Mouse (Mus musculus): ENCODE measurements around the gene Stk39. TPM values are rescaled to one million over a fixed set of nuclear protein-coding genes. Genes with fewer than 3 reads are reported as not detected.

The Stk39 gene
- polyA plus RNA-seq, 1 experiment from 2014 or later, result 45.1 TPM

DNA sequence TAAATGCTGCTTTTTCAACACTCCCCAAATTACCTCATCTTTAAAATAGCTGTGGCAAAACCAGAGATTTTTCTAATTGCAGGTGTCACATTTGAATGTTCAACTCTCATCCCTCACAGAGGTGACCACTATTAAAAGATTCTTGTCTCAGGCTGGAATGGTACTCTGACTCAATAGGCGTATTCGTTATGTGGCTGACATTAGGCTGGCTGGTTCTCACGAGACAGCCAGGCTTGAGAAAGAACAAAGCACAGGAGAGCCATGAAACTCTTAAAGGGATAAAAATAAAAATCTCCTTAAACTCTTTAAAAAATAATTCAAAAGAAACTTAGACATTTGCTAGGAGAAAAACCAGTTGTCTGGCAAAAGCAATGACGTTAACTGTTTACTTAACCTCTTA lies 853 bp upstream of the Stk39 start:
- no peak for ATAC-seq (replicated peaks; ENCODE audit: low FRiP score)
- Histone ChIP-seq H3K4me1 (replicated peaks; ENCODE audit: control insufficient read depth, insufficient read depth, low read length) (peaks cover 2% of the 10 kb centered on the region; the same call in 1 of the 2 replicates), H3K9ac (ENCODE audit: low read length) (no peak overlapping the region), H3K4me3 (ENCODE audit: low read depth, low read length) (no peak overlapping the region), H3K9me3 (ENCODE audit: control insufficient read depth, low read length) (no peaks in the 10 kb centered on the region), H3K27me3 (ENCODE audit: control insufficient read depth, insufficient read depth, low read length) (no peaks in the 10 kb centered on the region), H3K36me3 (ENCODE audit: control insufficient read depth, insufficient read depth, low read length) (no peaks in the 10 kb centered on the region), H3K27ac (ENCODE audit: low read depth, low read length) (no peak overlapping the region), H3K4me2 (ENCODE audit: low read depth, low read length, severe bottlenecking) (no peak overlapping the region; the same call in 1 of the 2 replicates)
- 27% methylated on average over 4 of the region's 4 CpGs for WGBS
- DNase-seq (ENCODE audit: low spot score), result no peak

DNA sequence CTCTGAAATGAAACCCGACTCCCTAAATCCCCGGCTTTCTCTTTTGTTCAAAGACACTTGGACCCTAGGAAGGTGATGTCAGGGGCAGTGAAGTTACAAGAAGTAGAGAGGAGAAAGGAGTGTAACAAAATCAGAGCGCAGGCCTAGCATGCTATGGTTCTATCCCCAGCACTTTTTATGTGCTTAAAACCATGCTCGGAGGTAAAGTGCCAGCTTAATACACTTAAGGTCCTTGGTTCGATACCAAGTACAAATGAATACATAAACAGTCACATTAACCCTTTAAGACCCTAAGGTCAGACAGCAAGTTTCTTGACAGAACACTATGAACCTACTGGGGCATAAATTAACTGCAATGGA lies 463 bp upstream of the Stk39 start:
- Histone ChIP-seq H3K36me3 (ENCODE audit: control insufficient read depth, insufficient read depth, low read length) (no peaks in the 10 kb centered on the region), H3K9me3 (ENCODE audit: control insufficient read depth, low read length) (no peaks in the 10 kb centered on the region), H3K4me3 (ENCODE audit: low read depth, low read length) (peak overlapping the region; percentile 95), H3K4me2 (ENCODE audit: low read depth, low read length, severe bottlenecking) (peak overlapping the region; percentile 90), H3K4me1 (replicated peaks; ENCODE audit: control insufficient read depth, insufficient read depth, low read length) (peaks cover 2% of the 10 kb centered on the region; the same call in 1 of the 2 replicates), H3K27me3 (ENCODE audit: control insufficient read depth, insufficient read depth, low read length) (no peaks in the 10 kb centered on the region), H3K27ac (ENCODE audit: low read depth, low read length) (no peak overlapping the region), H3K9ac (ENCODE audit: low read length) (peak overlapping the region; percentile 92)
- no peak for DNase-seq (ENCODE audit: low spot score)
- WGBS, result 1% methylated on average over 5 of the region's 5 CpGs
- peak; percentile 2; the same call in 1 of the 2 replicates for ATAC-seq (replicated peaks; ENCODE audit: low FRiP score)

DNA sequence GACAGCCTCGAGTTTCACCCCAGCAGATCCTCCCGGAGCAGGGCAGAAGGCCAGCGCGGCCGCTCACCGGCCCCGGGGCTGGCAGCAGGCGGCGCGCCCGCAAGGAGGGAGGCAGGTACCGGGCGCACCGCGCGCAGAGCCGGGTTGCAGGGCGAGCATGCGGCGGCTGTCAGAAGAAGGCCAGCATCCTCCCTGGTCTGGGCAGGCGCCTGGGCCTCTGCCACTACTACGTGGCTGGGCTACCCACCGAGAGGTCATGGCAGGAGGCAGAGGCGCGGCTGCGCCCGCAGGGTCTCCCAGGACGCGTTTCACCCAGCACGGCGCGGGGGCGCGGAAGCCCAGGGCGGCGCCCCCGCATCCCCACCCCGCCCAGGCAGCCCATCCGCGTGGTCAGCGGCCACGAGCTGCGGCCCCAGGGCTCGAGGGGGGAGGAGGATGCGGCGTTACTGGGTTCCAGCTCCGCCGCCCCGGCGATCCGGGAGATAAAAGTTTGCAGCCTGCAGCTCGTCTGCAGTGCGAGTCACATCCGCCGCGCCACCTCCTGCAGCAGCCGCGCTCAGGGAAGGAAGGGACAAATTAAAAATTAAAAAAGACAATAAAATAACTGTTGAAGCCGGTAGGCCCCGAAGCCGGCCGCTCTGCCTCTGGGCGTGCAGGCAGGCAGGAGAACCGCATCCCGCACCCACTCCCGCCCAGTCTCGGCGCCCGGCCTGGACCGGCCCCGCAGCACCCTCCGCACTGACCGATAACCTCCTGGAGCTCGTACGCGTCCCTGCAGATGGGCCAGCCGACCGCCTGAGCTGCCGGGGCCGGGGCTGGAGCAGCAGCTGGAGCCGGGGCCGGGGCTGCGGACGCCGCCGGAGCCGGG lies 943 bp downstream of the Stk39 start:
- H3K27ac ChIP-seq (ENCODE audit: low read depth, low read length), result peak overlapping the region; percentile 86
- H3K27me3 ChIP-seq (ENCODE audit: control insufficient read depth, insufficient read depth, low read length), result no peaks in the 10 kb centered on the region
- peak; percentile 76 for DNase-seq (ENCODE audit: low spot score)
- peak overlapping the region; percentile 90 for H3K4me2 ChIP-seq (ENCODE audit: low read depth, low read length, severe bottlenecking)
- H3K36me3 ChIP-seq (ENCODE audit: control insufficient read depth, insufficient read depth, low read length), result no peaks in the 10 kb centered on the region
- peak overlapping the region; percentile 95 for H3K4me3 ChIP-seq (ENCODE audit: low read depth, low read length)
- ATAC-seq (replicated peaks; ENCODE audit: low FRiP score), result peak; percentile 76
- H3K9ac ChIP-seq (ENCODE audit: low read length), result peak overlapping the region; percentile 92
- no peaks in the 10 kb centered on the region for H3K9me3 ChIP-seq (ENCODE audit: control insufficient read depth, low read length)
- WGBS, result under 1% methylated on average over 75 of the region's 87 CpGs
- peaks cover 2% of the 10 kb centered on the region; the same call in 1 of the 2 replicates for H3K4me1 ChIP-seq (replicated peaks; ENCODE audit: control insufficient read depth, insufficient read depth, low read length)

DNA sequence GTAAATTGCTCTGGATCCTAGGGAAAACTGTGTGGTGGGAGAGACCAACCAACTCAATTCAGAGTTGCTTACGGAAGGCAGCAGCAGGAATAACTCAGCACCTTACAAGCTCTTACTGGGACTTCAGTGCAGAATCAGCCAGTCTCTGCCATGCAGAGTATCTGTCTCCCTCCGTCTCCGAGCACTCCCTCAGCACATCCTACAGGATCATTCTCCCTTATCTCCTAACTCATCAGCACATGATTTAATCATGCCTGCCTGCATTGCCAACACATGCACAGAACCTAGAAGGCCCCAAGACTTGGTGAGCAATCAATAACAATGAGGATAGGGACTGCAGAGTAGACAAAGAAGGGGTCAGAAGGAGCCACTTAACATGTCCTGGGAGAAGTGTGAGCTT lies 2.6 kb downstream of the Stk39 start:
- peak overlapping the region; percentile 1; the same call in 1 of the 2 replicates for H3K4me3 ChIP-seq (ENCODE audit: low read depth, low read length)
- H3K27ac ChIP-seq (ENCODE audit: low read depth, low read length), result no peak overlapping the region
- no peak overlapping the region for H3K9ac ChIP-seq (ENCODE audit: low read length)
- H3K27me3 ChIP-seq (ENCODE audit: control insufficient read depth, insufficient read depth, low read length), result no peaks in the 10 kb centered on the region
- H3K4me1 ChIP-seq (replicated peaks; ENCODE audit: control insufficient read depth, insufficient read depth, low read length), result peaks cover 2% of the 10 kb centered on the region; the same call in 1 of the 2 replicates
- ATAC-seq (replicated peaks; ENCODE audit: low FRiP score), result no peak
- no peaks in the 10 kb centered on the region for H3K9me3 ChIP-seq (ENCODE audit: control insufficient read depth, low read length)
- DNase-seq (ENCODE audit: low spot score), result no peak
- H3K36me3 ChIP-seq (ENCODE audit: control insufficient read depth, insufficient read depth, low read length), result no peaks in the 10 kb centered on the region
- WGBS, result 75% methylated on average over 3 of the region's 3 CpGs
- peak overlapping the region; percentile 8; the same call in 1 of the 2 replicates for H3K4me2 ChIP-seq (ENCODE audit: low read depth, low read length, severe bottlenecking)

DNA sequence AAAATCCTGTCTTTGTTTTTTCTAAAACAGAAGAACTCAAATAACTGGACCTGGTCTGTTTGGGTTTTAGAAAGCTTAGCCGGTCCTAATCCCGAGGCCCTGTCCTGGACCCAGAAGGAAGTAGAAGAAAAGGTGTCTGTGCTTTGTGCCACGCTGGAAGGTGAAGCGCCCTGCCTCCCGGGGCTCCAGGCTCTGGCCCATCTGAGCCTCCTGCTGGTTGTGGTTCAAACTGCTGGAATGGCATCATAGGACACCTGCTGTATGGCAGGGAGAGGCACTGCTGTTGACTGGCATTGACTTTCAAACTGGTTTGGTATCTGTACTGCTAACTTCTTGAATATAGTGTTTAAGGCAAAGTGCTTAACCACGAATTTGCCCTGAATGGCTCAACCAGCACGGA lies 3.4 kb downstream of the Stk39 start:
- Histone ChIP-seq H3K4me2 (ENCODE audit: low read depth, low read length, severe bottlenecking) (no peak overlapping the region), H3K9me3 (ENCODE audit: control insufficient read depth, low read length) (no peaks in the 10 kb centered on the region), H3K27me3 (ENCODE audit: control insufficient read depth, insufficient read depth, low read length) (no peaks in the 10 kb centered on the region), H3K4me1 (replicated peaks; ENCODE audit: control insufficient read depth, insufficient read depth, low read length) (peaks cover 2% of the 10 kb centered on the region; the same call in 1 of the 2 replicates), H3K36me3 (ENCODE audit: control insufficient read depth, insufficient read depth, low read length) (no peaks in the 10 kb centered on the region), H3K9ac (ENCODE audit: low read length) (no peak overlapping the region), H3K4me3 (ENCODE audit: low read depth, low read length) (no peak overlapping the region), H3K27ac (ENCODE audit: low read depth, low read length) (no peak overlapping the region)
- DNase-seq (ENCODE audit: low spot score), result no peak
- 44% methylated on average over 7 of the region's 7 CpGs for WGBS
- no peak for ATAC-seq (replicated peaks; ENCODE audit: low FRiP score)

DNA sequence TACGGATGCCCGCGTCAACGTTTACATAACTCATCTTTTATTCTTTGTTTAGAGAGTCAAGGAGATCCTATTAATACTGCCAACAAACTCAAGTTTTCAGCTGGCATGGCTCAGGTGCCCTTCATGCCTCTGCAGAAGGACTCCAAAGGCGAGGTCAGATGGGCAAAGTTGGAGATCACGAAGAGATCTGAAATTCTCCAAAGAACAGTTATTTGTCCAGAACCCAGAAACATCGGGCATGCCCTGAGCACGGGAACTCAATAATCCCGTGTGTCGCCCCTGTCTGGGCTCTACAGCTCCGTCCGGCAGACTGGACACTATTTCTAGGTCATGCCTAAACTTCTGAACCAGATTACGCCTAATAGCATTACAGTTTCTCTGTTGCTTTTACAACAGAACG lies 3.8 kb downstream of the Stk39 start:
- Histone ChIP-seq H3K4me2 (ENCODE audit: low read depth, low read length, severe bottlenecking) (no peak overlapping the region), H3K4me1 (replicated peaks; ENCODE audit: control insufficient read depth, insufficient read depth, low read length) (peaks cover 2% of the 10 kb centered on the region; the same call in 1 of the 2 replicates), H3K4me3 (ENCODE audit: low read depth, low read length) (no peak overlapping the region), H3K9me3 (ENCODE audit: control insufficient read depth, low read length) (no peaks in the 10 kb centered on the region), H3K9ac (ENCODE audit: low read length) (no peak overlapping the region), H3K27me3 (ENCODE audit: control insufficient read depth, insufficient read depth, low read length) (no peaks in the 10 kb centered on the region), H3K27ac (ENCODE audit: low read depth, low read length) (no peak overlapping the region), H3K36me3 (ENCODE audit: control insufficient read depth, insufficient read depth, low read length) (no peaks in the 10 kb centered on the region)
- DNase-seq (ENCODE audit: low spot score) (no peak), ATAC-seq (replicated peaks; ENCODE audit: low FRiP score) (no peak)
- 86% methylated on average over 14 of the region's 14 CpGs for WGBS

DNA sequence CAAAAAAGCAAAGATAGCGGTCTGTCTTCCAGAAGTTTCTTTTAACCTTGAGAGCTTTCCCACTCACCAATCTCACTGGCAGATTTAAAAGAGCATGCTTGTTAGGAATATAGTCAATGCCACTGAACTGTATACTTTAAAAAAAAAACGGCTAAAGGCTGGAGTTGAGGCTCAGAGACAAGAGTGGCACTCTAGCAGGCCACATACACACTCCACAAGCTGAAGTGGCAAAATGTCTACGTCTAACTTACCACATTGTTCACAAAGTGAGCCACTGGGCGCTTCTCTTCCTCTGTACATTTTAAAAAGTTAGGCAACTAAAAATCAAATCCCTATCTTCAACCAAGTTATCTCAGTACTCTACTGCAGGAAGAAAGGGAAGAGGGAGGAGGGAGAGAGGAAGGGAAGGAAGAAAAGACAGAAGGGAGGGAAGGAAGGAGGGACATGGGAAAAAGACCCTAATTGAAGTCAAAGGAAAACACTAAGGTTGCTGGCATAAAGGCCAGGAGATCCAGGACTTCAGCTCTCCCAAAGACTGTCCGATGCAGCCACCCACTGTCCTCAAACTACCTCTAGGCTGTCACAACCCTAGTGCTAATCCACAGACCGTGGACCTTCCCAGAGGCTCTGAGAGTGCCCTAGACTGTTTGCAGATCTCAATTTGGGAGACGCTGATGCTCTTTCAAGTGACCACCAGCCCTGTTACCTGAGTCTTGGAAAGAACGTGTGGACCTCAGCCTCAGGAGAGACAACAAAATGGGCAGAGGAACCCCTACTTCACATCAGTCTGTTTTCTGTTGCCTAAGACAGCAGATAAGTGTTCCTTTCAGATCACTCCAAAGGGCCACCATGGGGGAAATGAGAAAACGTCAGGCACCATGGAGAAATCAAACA lies 4.7 kb downstream of the Stk39 start:
- Histone ChIP-seq H3K27ac (ENCODE audit: low read depth, low read length) (no peak overlapping the region), H3K4me3 (ENCODE audit: low read depth, low read length) (no peak overlapping the region), H3K9me3 (ENCODE audit: control insufficient read depth, low read length) (no peaks in the 10 kb centered on the region), H3K36me3 (ENCODE audit: control insufficient read depth, insufficient read depth, low read length) (no peaks in the 10 kb centered on the region), H3K27me3 (ENCODE audit: control insufficient read depth, insufficient read depth, low read length) (no peaks in the 10 kb centered on the region), H3K4me1 (replicated peaks; ENCODE audit: control insufficient read depth, insufficient read depth, low read length) (peaks cover 2% of the 10 kb centered on the region; the same call in 1 of the 2 replicates), H3K4me2 (ENCODE audit: low read depth, low read length, severe bottlenecking) (no peak overlapping the region), H3K9ac (ENCODE audit: low read length) (no peak overlapping the region)
- ATAC-seq (replicated peaks; ENCODE audit: low FRiP score) (no peak), DNase-seq (ENCODE audit: low spot score) (no peak)
- 83% methylated on average over 9 of the region's 9 CpGs for WGBS

Data from forebrain, embryonic 11.5 days (tissue).